Mouse (Mus musculus) heart, adult 10 weeks (tissue): ENCODE data around the gene Efna3. TPM values are rescaled to one million over a fixed set of nuclear protein-coding genes. Genes with fewer than 3 reads are reported as not detected.

ENCODE experiments used
- polyA plus RNA-seq: library from polyadenylated mRNA; stranded (reverse); fragments of 350-450 nt; fragmentation: Illumina TruSeq; extraction: RNeasy Lipid Tissue Mini Kit (QIAGEN cat#74804); gene quantifications from one replicate; pipeline ENCODE4 v1.2.3, GENCODE M21; 2014; ENCODE audit warnings: low read depth, low replicate concordance

Gene Efna3
- not detected for polyA plus RNA-seq

DNA sequence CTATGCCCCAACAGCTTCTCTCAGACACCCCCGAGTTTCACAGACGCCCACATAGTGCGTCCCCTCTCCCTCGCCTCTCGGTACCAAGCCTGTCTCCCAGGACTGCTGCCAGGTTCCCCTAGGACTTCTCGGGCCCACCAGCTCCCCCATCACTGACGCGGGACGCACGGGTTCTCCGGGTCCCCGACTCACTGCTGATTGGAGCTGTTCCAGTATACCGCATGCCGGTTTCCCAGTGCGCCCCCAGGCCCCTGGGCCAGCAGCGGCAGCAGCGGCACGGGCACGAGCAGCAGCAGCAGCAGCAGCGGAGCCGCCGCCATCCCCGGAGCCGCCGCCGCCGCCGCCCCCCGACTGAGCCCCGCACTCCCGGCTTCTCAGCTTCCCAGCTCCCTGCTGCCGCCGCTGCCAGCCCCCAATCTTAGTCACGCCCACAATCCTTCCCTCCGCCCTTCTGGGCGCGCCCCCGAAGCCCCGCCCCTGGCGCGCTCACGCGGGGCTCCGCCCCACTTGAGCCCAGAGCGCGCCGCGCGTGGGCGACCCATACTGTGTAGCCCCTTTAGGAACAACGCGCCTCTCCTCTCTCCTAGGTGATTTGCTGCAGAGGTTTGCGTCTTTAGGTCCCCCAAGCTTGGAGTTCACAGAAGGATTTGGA is at the start of gene Efna3:
Gene Efna3 (minus strand): TSS at position 452 of the 652 bp plus-strand sequence.

DNA sequence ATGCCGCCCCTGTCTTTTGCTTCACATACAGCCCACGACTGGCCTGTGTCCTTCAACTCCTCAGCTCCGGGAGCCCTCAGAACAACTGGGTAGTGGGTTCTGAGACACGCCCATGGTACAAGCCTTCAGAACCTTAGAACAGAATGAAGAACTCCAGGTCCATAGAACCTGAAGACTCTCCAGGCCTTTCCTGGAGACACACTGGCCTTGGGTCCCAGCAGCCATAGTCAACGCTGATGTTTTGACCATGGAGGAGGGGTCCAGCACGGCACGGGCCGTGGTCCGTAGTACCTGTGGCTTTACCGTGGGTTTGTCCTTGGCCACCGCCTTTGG is 42.4 kb upstream of the Efna3 start, which contains the start of gene Dcst1:
Gene Dcst1 (minus strand): TSS at position 101 of the 333 bp plus-strand sequence.

DNA sequence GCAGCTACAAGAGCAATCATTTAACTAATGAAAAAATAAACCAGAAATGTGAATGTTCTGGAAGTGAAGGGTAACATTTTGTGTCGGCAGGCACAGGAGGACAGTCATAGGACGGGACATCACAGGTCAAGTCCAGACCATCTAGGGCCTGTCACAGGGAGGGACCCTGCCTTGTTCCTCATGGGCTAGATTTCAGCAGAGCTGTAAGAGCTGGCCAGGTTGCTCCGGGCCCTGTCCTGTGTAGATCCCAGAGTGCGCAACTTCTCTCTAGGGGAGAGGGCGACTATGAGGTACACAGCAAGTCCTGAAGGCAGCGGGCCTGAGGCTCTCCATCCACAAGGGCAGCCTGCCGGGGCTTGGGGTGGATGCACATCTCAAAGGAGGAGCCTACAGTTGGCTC is 38.9 kb upstream of the Efna3 start, which contains the start of gene Dcst2:
Gene Dcst2 (plus strand): TSS at position 301 of the 400 bp plus-strand sequence.

DNA sequence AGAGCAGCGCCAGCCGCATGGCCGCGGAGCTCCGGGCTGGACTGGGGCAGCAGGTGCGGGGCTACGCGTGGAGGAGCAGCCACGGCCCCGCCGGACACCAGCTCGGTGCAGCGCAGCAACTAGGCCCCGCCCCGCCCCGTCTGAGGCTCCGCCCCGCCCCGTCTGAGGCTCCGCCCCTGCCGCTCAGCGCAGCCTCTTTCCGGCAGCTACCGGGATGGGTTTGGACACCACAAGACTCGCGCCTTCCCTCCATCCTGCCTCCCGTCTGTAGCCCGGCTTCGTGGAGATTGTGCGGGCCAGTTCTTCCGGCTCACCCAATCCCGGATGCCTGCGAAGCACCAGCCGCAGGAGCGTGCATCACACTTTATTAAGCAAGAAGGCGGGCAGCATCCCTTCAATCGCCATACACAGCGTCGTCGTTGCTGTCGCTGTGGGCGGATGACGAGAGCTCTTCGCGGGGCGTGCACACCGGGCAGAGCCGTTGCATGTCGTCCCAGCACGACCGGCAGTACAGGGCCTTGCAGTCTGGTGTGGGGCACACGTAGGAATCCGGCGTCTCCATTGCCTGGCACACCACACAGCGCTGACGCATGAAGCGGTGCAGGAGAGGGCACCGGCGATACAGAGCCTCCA is 27.2 kb upstream of the Efna3 start, which contains the start of gene Adam15:
Gene Adam15 (minus strand): TSS at position 128 of the 633 bp plus-strand sequence.

DNA sequence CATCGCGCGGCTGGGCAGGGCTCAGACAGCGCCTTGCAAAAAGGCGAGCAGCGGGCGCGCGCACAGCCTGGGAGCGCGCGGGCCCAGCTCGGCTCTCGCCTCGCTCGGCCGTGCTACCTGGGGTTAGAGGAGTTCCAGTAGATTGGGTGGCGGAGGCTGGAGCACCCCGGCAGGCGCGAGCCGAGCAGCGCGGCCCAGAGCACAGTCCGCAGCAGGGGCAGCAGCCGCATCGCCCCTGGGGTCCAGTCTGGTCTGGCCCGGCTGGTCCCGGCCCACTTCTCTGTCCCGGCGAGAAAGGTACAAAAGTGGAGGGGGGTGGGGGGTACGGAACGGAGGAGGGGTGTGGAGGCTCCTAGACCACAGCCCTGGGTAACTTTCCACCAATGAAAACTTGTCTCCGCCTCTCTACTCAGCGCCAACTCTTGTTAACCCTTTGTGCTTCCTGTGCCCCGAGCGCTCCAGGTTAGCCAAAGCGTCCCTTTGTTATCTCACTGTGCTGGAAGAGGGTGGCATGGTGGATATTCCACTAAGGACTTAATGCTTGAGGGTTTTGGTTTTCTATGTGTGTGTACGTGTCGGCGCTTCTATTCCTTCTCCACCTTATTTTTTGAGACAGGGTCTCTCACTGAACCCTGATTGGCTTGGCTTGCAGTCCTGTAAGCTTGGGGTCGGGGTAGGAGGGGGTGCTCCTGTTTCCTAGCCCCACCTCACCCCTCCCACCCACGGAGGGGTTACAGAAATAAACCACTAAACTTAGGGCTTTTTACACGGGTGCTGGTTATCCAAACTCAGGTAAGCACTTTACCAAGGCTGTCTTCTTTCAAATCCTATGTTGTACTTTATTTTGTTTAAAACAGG is 15.2 kb upstream of the Efna3 start, which contains the start of gene Efna4:
Gene Efna4 (minus strand): TSS at position 308 of the 858 bp plus-strand sequence.

DNA sequence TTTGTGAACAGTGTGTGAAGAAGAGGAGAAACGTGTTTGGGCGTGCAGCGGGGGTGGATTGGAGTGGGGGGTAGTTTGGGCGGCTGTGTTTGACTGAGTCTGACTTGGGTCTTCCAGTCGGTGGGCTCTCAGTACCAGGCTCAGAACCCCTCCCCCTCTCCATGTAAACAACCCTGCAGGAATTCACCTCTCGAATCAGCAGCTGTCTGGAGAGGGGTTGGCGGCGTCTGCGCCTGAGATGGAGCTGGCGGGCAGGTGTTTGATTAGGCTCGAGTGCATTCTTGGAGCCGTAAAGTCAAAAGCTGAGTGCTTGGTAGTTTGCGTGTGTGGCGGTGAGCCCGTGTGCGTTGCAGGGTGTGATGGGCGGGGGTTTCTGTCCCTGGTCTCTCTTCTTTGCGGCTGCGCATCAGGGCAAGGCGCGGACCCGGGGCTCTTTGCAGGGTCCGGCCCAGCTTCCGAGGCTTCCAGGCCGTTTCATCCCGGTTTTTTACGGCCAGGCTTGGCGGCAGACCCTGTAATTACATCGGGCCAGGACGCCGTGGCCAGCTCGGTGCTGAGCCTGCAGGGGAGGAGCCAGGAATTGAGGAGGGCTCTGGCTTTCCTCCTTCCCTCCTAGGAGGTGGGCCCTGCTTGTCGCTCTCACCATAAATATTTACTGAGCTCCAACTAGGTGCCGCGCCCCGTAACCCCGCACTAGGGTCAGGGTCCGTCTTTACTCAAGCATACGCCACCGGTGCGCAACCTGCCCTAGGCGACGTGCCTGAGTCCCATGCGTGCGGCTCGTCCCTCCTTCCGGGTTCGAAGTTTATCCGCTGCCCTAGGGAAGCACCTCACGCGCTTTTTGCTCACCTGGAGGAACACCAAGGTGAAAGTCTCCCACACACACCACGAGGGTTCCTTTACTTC is 41.9 kb downstream of the Efna3 start, which contains the start of gene Efna1:
Gene Efna1 (minus strand): TSS at position 537 of the 906 bp plus-strand sequence.

DNA sequence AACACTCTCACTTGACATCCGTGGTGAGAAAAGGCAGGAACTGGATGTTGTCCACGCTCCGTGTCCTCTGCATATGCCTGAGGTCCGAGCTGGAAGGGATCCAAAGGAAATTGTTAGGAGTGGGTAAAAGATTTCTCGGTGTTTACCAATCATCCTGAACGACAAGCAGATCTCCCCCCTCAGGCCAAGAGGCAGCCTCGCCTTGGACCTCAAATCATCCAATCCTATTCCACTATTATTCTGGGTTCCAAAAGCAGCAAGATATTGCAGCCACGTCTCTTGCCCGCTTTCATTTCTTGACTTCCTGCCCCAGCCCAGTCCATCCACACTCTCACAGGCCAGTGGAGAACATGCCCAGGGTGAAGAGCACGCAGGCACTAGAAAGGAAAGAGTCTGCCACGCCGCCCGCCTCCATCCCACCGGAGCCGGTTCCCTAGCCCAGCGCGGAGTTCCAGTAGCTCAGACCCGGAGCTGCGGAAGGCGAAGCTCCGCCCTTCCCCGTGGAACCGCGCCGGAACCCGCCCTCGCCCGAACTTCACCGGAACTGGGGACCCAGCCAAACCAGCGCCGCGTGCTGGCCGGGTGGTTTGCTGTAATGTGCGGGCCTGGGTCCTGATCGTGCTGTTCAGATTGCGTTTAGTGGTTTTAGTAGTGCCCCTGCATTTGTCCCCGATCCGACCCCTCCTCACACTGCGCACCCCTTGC is 52.6 kb downstream of the Efna3 start, which contains the start of gene Slc50a1:
Gene Slc50a1 (minus strand): TSS at position 520 of the 705 bp plus-strand sequence.

Other genes starting within 250 kb of the Efna3 start
- 32.7 TPM for gene Rusc1, start 229.7 kb downstream of the Efna3 start, polyA plus RNA-seq
- gene Gm43738, start 221.9 kb downstream of the Efna3 start, polyA plus RNA-seq, result not detected
- gene Fdps, start 221.0 kb downstream of the Efna3 start, polyA plus RNA-seq, result 25.7 TPM
- not detected for gene Pklr, start 186.8 kb downstream of the Efna3 start, polyA plus RNA-seq
- 0.73 TPM for gene Hcn3, start 162.8 kb downstream of the Efna3 start, polyA plus RNA-seq
- gene Clk2, start 158.2 kb downstream of the Efna3 start, polyA plus RNA-seq, result 30.6 TPM
- gene Scamp3, start 145.5 kb downstream of the Efna3 start, polyA plus RNA-seq, result 52.7 TPM
- gene Fam189b, start 139.8 kb downstream of the Efna3 start, polyA plus RNA-seq, result 5.2 TPM
- 17.9 TPM for gene Gba, start 120.0 kb downstream of the Efna3 start, polyA plus RNA-seq
- 12.0 TPM for gene Thbs3, start 107.8 kb downstream of the Efna3 start, polyA plus RNA-seq
- gene Mtx1, start 95.9 kb downstream of the Efna3 start, polyA plus RNA-seq, result 78.4 TPM
- gene Muc1, start 93.9 kb downstream of the Efna3 start, polyA plus RNA-seq, result 0.18 TPM
- 57.1 TPM for gene Krtcap2, start 77.0 kb downstream of the Efna3 start, polyA plus RNA-seq
- 1.0 TPM for gene Trim46, start 76.7 kb downstream of the Efna3 start, polyA plus RNA-seq
- 48.2 TPM for gene Dpm3, start 63.6 kb downstream of the Efna3 start, polyA plus RNA-seq
- gene Slc50a1, start 52.4 kb downstream of the Efna3 start, polyA plus RNA-seq, result 42.9 TPM
- gene Efna1, start 41.8 kb downstream of the Efna3 start, polyA plus RNA-seq, result 33.4 TPM
- 0.37 TPM for gene Efna4, start 15.1 kb upstream of the Efna3 start, polyA plus RNA-seq
- 92.6 TPM for gene Adam15, start 27.0 kb upstream of the Efna3 start, polyA plus RNA-seq
- not detected for gene Dcst2, start 39.0 kb upstream of the Efna3 start, polyA plus RNA-seq
- not detected for gene Dcst1, start 42.3 kb upstream of the Efna3 start, polyA plus RNA-seq
- 25.7 TPM for gene Zbtb7b, start 71.8 kb upstream of the Efna3 start, polyA plus RNA-seq
- gene Lenep, start 79.8 kb upstream of the Efna3 start, polyA plus RNA-seq, result not detected
- gene Flad1, start 88.9 kb upstream of the Efna3 start, polyA plus RNA-seq, result 50.8 TPM
- 3.8 TPM for gene Cks1b, start 95.4 kb upstream of the Efna3 start, polyA plus RNA-seq
- gene Shc1, start 95.5 kb upstream of the Efna3 start, polyA plus RNA-seq, result 27.3 TPM
- gene Pygo2, start 107.2 kb upstream of the Efna3 start, polyA plus RNA-seq, result 19.0 TPM
- 78.1 TPM for gene Pbxip1, start 113.7 kb upstream of the Efna3 start, polyA plus RNA-seq
- gene Pmvk, start 131.6 kb upstream of the Efna3 start, polyA plus RNA-seq, result 19.8 TPM
- gene Kcnn3, start 197.2 kb upstream of the Efna3 start, polyA plus RNA-seq, result 1.3 TPM